Mouse (Mus musculus) Patski (cell line): ENCODE data around the gene Shld2. TPM values are rescaled to one million over a fixed set of nuclear protein-coding genes. Genes with fewer than 3 reads are reported as not detected.
A peak's percentile ranks its signal among the peaks of the same experiment; 100 is the strongest.

Experiments used
- ATAC-seq: fragments of 100-300 bp; one replicate; pipeline ENCODE4 v1.8.0; 2021
- CTCF ChIA-PET: fragments of 350-600 bp; sonication (Branson Sonifier 250); formaldehyde crosslinking; loops from one replicate; lab custom pipeline; 2022; ENCODE audit warnings: inconsistent platforms; lab: Charles Lee
- POLR2A ChIA-PET: fragments of 350-600 bp; sonication (Branson Sonifier 250); formaldehyde crosslinking; loops from one replicate; lab custom pipeline; 2022; ENCODE audit warnings: antibody characterized with exemption, inconsistent platforms; lab: Charles Lee
- DNase-seq: peaks from one replicate; pipeline ENCODE4 v3.0.0-alpha.2; 2011; ENCODE audit warnings: low read depth, low spot score
- H3K27me3 ChIP-seq: fragments of 371-371 bp; one replicate; pipeline ENCODE4 v1.5.1; 2021
- CTCF ChIP-seq: fragments of 100-300 bp; IDR thresholded peaks from one replicate; pipeline ENCODE4 v1.5.1; 2021
- in situ Hi-C: fragments of 300-500 bp; cut with MboI; formaldehyde crosslinking; loops from 3 replicates; pipeline ENCODE4 v1.11.1; 2018; ENCODE audit warnings: low pct_unique_long_range_greater_than_20kb, mixed read lengths
- polyA plus RNA-seq: library from polyadenylated mRNA; unstranded; gene quantifications from one replicate; pipeline ENCODE4 v1.2.3, GENCODE M21; 2021

Gene Shld2
- polyA plus RNA-seq, 1 experiment from 2014 or later, result 7.0 TPM

DNA sequence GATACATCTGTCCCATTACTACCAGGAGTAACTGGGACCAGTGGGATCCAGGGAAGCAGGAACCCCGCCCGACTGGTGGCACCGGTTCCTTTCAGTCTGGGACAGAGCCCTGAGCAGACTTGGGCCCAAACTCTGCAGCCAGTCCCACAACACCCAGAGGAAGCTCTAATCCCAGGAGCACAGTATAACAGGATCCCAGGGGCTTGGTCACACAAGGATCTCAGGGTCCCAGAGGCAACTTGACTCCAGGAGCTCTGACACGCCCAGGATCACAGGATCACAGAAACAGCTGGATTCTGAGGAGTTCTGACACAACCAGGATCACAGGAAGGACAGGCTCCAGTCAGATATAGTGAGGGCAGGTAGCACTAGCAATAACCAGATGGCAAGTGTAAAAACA is 57.0 kb downstream of the Shld2 start:
- in situ Hi-C loops, result loop anchor here (25.0 kb wide), 1 partner anchor 309 kb away; no protein-coding TSS in a partner anchor
- no peak for TF ChIP-seq CTCF
- POLR2A ChIA-PET, result no interaction called here

DNA sequence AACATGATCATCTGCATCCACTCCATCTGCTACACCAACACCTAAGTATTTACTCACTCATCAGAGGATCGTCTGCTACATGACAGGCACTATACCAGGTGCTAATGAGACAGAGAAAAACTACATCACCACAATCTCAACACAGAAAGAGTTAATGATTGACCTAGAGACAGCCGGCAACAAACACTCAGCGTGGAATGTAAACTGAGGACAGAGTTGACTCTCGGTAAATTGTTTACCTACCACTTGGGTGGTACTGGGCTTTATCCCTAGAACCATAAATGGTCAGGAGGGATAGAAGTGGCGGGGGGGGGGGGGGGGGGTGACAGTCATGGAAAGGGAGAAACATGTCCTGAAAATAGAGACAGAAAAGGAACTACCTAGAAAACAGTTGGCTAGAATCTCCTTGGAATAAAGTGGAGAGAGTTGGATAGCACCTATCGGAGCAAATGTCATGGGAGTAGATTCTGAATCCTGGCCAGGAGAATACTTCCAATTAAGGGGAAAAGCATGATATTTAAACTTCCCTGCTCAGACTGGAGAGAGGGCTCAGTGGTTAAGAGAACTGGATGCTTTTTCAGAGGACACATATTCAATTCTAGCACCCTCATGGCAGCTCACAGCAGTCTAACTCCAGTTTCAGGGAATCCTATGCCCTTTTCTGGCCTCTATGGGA is 57.7 kb downstream of the Shld2 start:
- ATAC-seq, result no peak
- ChIA-PET POLR2A (no interaction called here), CTCF (no interaction called here)
- H3K27me3 ChIP-seq, result no peaks in the 10 kb centered on the region
- in situ Hi-C loops, result loop anchor here (25.0 kb wide), 1 partner anchor 310 kb away; no protein-coding TSS in a partner anchor
- no peak for DNase-seq
- TF ChIP-seq CTCF, result no peak

More for the DNA sequence above, 57.0 kb downstream of the Shld2 start:
- ATAC-seq, result no peak
- H3K27me3 ChIP-seq, result no peaks in the 10 kb centered on the region
- CTCF ChIA-PET, result no interaction called here
- no peak for DNase-seq

DNA sequence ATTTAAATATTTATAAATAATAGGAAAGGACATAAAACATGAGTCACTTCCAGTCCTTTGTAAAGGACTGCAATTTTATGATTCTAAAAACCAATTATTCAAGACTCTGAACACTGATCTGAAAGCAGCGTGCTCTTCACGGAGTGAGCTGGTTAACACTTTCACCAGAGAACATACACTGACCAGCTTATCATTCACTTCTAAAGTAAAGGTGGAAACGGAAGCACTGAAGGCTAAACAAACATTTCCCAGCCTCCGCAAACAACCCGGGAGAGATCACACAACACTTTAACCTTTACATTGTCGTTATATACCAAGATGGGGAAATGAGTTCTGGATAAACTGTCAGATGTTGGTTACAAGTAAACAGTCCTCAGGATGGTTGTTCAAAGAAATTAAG is 69.6 kb downstream of the Shld2 start:
- H3K27me3 ChIP-seq, result no peaks in the 10 kb centered on the region
- no peak for TF ChIP-seq CTCF
- DNase-seq (no peak), ATAC-seq (no peak)
- CTCF ChIA-PET, result no interaction called here
- POLR2A ChIA-PET, result no interaction called here
- in situ Hi-C loops, result no loop called here

DNA sequence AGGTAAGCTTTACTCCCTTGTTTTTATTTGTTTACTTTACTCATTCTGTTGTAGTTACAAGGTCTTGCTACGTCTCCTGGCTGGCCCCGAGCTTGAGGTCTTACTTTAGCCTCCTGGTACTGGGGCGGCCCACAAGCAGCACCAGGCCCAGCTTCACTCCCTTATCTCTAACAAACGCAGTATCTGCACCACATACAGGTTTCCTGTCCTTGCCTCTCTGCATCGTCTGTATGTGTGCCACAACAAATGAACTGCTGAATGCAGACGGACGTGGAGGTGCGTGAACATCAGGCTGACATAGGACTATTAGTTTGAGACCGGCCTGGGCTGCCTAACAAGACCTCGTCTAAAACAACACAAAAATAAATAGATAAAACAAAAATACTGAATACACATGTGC is 70.0 kb downstream of the Shld2 start:
- CTCF ChIA-PET, result no interaction called here
- POLR2A ChIA-PET, result no interaction called here
- DNase-seq, result no peak
- H3K27me3 ChIP-seq, result no peaks in the 10 kb centered on the region
- no peak for TF ChIP-seq CTCF
- no peak for ATAC-seq
- in situ Hi-C loops, result no loop called here

DNA sequence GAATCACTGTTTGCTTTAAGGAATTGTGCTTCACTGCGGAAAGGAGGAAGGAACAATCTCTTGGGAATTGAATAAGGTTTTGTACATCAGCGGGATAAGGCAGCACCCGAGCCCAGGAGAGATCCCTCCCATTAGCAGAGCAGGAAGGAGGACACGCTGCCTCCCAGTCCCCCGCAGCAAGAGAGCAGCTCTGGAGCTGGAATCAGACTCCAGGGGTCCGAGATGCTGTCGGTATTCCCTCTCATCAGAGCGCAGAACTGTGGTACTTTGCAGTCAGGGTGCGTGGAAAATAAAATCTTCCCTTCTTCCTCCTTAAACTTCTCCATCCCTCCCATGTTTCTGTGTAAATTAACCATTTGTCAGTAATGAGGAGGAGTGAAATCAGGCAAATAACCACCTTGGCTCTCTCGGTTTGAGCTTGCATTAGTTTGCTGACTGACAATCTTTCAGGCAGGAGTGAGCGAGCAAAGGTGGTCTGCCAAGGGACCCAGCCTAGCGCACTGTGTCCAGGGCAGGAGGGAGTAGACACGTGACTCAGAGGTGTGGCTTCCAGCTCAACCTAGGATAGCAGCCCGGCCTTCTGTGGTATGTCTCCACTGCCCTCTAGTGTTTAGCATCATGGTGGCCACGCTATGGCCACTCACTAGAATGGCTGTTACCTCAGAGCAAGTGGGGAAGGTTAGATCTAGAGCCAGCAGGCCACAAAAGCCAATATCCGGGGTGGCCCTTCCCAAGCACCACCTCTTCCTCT is 75.5 kb downstream of the Shld2 start:
- POLR2A ChIA-PET, result no interaction called here
- in situ Hi-C loops, result no loop called here
- CTCF ChIA-PET, result interaction anchor here (1.3 to 1.6 kb wide), 3 partner anchors 11 to 130 kb away, joined by 4 to 5 read pairs (median 5); no protein-coding TSS in a partner anchor
- H3K27me3 ChIP-seq, result no peaks in the 10 kb centered on the region
- DNase-seq, result no peak
- peak; percentile 57 for ATAC-seq
- TF ChIP-seq CTCF, result no peak

DNA sequence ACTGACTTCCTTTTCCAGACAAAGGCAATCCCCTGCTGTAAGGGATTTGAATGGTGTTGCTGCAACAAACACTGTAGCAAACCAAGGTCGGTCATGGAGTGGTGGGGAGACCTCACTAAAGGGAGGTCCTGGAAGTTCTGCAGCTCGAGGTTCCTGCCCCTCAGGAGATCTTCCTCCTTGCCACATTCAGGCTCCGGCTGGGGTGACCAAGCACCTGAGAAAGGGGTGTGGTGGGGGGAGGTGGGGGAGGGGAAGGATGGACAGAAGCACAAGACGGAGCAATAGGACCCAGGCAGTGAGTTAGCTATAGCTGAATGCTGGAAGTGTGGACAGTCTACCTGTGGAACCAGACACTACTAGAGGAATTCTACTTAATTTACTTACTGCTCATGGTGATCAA is 76.4 kb downstream of the Shld2 start:
- DNase-seq, result no peak
- ChIA-PET CTCF (no interaction called here), POLR2A (no interaction called here)
- no peak for TF ChIP-seq CTCF
- no peaks in the 10 kb centered on the region for H3K27me3 ChIP-seq
- ATAC-seq, result no peak
- in situ Hi-C loops, result no loop called here

DNA sequence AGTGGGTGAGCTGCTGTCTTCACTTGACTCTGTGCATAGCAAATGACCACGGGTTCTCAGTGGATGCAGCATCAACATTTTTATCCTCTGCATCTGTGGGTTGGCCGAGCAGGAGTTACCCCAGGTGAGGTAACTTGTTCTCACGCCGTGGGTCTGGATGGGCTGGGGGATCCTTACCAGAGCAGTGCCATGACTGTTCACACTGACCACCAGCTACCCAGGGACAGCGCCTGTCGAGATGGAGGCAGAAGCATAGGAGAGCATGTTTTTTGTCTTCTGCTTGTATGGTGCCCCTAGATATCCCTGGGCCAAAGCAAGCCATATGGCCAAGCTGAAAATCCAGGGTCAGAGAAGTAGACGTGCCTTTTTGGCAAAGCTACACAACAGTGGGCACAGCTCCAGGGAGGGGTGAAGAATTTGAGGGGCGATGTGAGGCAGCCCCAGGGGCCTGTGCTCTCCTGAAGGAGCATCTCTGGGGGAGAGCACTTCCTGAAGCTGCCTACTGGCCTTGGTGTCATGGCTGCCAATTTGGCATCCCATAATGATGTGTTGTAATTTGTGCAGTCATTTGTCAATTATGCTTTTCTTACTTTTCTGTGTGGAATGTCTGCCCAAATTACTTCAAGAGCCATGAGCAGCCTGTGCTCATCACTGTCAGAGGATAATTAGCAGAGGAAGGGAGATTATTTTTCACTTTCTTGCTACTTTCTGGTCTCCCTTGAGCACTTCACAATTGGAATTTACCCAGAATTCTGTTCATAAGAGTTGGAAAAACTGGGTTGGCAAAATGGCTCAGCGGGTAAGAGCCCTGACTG is 77.2 kb downstream of the Shld2 start:
- ChIA-PET POLR2A (no interaction called here), CTCF (no interaction called here)
- DNase-seq (no peak), ATAC-seq (no peak)
- TF ChIP-seq CTCF, result no peak
- H3K27me3 ChIP-seq, result no peaks in the 10 kb centered on the region
- in situ Hi-C loops, result no loop called here

DNA sequence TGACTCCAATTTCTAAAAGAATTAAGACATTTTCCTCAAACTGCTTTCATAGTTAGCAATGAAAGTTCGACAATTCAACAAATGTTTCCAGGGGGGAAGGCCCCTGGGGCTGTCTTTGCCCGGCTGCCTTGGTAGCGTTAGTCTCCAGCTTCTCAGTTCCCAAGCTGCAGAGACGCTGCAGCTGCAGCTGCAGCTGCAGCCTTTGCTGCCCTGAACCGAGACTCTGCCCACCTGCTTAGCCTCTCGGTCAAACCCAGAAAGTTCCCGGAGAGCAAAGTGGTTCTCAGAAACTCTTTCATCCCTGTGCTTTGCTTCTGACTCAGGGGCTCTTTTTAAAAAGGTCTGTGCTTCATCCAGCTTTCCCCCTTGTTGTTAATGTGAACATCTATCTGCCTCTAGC is 78.0 kb downstream of the Shld2 start:
- no peak for TF ChIP-seq CTCF
- CTCF ChIA-PET, result no interaction called here
- H3K27me3 ChIP-seq, result no peaks in the 10 kb centered on the region

DNA sequence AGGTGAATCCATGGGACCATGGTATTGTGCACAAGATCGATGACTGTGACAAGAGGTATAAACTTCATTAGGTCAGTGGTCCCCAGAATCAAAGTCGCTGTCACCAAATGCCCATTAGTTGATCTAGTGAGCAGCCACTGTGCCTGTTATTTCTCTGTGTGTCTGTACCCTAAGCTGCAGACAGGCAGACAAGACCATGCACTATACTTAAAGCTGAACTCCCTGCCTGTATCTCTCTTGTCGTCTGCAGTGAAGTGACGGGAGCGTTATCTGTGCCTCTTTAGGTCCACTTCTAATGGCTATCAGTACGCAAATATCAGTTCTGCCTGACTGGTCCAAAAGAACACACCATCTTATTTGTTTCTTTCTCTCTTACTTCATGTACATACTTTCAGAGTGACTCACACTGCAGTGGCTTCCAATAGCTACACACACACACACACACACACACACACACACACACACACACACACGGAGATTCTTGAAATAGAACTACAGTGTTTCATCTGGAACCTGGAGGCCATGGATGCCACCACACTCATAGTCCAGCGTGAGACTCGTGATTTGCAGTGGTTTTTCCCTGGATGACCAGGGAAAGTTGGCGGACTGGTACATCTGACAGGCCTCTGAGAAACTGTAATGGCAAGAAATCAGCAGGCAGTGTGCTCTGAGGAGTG is 81.3 kb downstream of the Shld2 start:
- no peaks in the 10 kb centered on the region for H3K27me3 ChIP-seq
- no peak for DNase-seq
- ChIA-PET POLR2A (no interaction called here), CTCF (interaction anchor here (0.8 to 1.2 kb wide), 2 partner anchors 9 to 13 kb away, joined by 3 read pairs; no protein-coding TSS in a partner anchor)
- ATAC-seq, result no peak
- in situ Hi-C loops, result no loop called here
- TF ChIP-seq CTCF, result no peak

More for the DNA sequence above, 78.0 kb downstream of the Shld2 start:
- in situ Hi-C loops, result no loop called here
- no peak for ATAC-seq
- no peak for DNase-seq
- POLR2A ChIA-PET, result no interaction called here

DNA sequence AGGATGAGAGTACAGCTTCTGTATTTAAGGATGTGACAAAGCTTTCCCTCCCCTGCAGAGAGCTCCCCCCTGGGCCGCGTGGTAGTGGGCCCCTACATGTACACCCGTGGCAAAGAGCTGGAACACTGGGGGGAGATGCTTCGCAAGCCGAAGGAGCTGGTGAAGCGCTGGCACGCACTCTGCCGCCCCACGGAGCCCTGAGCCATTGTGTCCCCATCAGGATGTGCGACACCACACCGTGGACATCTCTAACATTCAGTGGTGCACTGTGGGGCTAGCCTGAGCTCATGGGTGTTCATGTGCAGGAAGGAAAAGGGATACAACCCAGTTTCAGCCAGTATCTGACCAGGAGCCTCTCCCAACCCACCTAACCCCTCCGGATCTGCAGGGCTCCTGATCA is 82.3 kb downstream of the Shld2 start:
- TF ChIP-seq CTCF, result no peak
- CTCF ChIA-PET, result no interaction called here
- in situ Hi-C loops, result no loop called here
- DNase-seq (no peak), ATAC-seq (no peak)
- POLR2A ChIA-PET, result no interaction called here
- H3K27me3 ChIP-seq, result no peaks in the 10 kb centered on the region
